Mouse (Mus musculus) cerebellum, postnatal 10 days (tissue): ENCODE results near the gene Ica1.

ENCODE experiments used
- DNase-seq, 2 experiments: peaks; one replicate each; pipeline ENCODE4 v3.0.0; 2021; ENCODE audit warnings: mixed read lengths in 2 of 2

Gene Ica1

GRCm38 (mm10) chr6:8778296-8778649 lies at the start of gene Ica1:
Gene Ica1 (minus strand): TSS chr6:8778488.
- DNase-seq: peak; percentile 57 to 62

DNA sequence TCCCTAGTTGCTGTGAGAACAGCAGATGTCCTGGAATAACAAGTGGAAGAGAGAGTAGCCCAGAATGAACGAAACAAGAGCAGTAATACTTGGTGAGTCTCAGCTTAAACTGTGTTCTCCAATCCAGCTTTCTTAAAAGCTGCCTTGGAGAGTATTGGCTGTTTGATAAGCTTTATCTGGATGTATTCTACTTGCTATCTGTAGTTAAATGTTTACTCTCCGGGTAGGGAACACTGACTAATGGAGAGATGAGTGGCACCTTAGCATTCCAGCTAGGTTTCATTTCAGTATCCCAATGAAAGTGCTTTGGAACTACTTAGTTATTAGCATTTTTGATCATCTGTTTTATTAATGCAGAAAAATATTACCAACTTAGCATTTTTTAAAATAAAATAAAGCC lies 41.6 kb upstream of the Ica1 start:
- DNase-seq: no peak

DNA sequence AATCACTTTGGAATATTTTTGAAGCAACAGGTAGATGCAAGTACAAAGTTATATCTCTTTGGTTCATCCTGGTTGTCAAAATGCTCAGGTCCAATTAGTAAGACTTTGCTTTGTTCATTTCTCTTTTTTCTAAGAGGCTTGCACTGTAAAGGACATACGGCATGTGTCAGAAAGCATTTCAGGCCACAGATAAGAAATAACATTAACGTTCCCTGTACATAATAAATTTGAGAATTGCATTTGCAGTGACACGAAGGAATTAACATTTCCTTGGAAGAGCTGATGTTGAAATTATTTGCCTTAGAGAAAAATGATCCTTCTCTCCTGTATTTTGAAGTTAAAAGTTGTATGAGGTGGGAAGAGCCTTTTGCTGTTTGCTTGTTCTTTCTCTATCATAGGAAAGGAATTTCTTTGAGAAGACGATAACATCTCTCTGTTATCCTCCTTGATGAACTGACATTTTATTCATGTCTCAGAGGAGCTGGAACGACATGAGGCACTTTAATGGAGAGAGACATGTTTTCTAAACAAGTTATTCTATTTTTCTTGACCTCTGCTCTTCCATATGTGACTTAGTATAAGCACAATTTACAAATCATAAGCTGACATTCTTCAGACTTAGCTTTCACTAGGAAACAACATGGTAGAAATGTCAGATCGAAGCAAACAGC lies 36.2 kb upstream of the Ica1 start:
- DNase-seq: no peak

DNA sequence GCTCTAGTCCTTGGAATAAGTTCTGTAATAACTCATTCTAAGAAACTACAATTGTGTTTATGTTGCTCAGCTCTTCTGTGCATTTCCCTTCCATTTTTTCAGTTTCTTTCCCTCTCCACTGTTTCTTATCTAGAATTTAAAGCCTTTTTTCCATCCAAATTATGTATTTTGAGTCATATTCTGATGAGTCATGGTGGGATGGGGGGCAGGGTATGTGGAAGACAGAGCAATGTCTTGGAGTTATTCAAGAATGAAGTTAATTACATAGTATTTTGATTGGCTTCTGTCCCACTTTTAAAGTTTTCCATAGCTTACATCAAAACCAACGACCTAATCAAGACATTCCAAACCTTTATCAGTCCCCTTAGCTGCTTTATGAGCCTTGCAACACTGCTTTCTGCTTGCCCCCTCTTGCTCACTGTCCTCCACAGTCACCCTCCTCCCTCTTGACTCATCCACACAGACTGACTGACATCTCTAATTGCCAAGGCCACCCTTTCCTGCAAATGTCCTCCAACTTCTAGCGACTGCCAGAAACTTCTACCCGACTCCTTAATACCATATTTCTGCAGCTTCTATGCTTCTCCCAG lies 24.4 kb upstream of the Ica1 start:
- no peak for DNase-seq

- DNase-seq: no peak
Observed at GRCm38 (mm10) chr6:8792385-8792784, 14.1 kb upstream of the Ica1 start.

DNA sequence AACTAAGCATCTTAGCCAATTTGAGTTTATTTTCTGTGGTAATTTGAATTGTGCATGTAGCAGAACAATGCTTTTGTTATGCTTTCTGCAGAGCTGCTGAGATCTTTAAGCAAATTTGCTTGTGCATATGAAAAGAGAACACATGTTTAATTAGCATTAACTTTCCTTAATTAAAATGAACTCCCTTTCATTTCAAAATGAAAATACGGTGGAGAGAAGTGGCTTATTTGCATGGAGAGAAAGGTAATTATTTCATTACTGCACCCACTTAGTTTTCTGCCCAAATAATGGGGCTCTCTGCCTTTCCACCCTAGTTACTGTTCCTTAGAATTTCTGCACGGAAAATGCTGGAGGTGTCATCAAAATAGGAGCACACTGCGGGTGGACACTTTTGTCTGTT lies 13.5 kb upstream of the Ica1 start:
- DNase-seq: no peak

DNA sequence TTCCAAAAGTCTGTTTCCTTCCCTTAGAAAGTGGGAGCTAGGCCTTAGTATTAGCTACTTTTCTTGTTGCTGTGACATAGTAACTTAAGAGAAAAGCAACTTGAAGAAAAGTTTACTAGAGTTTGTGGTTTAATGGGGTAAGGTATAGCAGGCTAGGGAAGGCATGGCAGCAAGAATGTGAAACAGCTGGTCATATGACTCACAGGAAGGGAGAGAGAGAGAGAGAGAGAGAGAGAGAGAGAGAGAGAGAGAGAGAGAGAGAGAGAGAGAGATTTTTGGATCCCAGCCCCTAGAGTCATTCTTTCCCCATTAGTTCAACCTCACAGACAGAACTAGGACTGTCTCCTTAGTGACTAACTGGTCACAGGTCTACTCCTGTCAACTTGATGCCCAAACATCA lies 2.3 kb upstream of the Ica1 start:
- DNase-seq: no peak

DNA sequence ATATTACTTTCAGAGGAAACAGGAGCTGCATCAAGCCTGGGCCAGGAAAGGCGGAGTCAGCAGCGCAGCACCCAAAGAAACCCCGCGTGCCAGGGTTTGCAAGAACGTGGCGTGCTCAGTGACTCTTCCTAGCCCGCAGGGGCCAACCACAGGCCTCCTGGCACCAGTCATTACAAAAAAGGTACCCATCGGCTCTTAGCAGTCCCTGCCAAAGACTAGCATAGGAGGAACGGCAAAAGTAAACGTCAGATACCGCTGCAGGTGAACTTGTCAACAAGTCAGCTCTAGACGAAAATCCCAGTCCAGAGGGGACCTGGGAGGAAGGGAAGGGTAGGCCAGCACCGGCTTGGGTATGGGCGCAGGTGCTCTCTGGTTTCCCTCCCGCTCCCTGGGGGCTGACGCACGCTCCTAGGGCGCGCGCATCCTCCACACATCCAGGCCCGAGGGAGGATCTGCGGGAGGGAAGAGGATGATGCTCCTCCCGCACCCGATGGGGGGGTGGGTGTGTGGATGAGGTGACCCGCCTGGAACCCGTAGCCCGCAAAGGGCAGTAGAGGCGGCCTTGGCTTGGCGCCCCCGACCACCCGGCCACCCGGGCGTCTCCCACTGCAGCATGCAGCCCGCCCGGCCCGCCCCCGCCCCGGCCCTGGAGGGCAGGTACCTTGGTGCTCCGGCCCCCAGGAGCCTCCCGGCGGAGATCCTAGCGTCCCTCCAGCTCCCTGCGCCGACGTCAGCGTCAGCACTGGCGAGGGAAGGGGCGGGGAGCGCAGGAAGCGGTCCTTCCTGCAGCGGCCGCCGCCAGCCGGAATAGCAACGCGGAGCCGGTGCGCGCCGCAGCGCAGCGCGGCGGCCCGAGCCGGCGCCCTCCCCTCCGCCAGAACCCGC lies 635 bp downstream of the Ica1 start:
- peak; percentile 70 to 75 for DNase-seq

- DNase-seq: no peak
Observed at GRCm38 (mm10) chr6:8771539-8771938, 6.7 kb downstream of the Ica1 start.

GRCm38 (mm10) chr6:8770341-8770740 lies 7.9 kb downstream of the Ica1 start:
- no peak for DNase-seq

GRCm38 (mm10) chr6:8769803-8770202 lies 8.5 kb downstream of the Ica1 start:
- no peak for DNase-seq

GRCm38 (mm10) chr6:8766652-8767051 lies 11.6 kb downstream of the Ica1 start:
- no peak for DNase-seq

DNA sequence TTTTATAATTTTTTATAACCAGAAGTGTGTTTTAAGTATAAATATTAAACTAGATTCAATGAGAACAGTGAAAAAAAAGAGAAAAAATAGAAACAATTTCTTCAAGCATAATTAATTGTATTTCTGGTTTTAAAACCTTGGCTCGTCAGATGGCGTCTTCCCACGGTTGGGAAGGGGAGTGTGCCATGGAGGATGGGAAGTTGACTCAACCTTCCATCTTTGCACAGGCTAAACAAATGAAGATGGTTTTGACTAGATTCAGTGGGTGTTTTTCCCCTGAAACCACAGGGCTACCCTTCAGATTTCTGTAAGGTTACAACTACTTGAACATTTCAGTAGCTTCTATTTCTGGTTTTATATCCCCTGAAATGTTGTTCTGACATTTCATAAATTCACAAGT lies 12.5 kb downstream of the Ica1 start:
- no peak for DNase-seq

GRCm38 (mm10) chr6:8765064-8765463 lies 13.2 kb downstream of the Ica1 start:
- DNase-seq: no peak

GRCm38 (mm10) chr6:8760708-8761294 lies 17.5 kb downstream of the Ica1 start:
- no peak for DNase-seq

DNA sequence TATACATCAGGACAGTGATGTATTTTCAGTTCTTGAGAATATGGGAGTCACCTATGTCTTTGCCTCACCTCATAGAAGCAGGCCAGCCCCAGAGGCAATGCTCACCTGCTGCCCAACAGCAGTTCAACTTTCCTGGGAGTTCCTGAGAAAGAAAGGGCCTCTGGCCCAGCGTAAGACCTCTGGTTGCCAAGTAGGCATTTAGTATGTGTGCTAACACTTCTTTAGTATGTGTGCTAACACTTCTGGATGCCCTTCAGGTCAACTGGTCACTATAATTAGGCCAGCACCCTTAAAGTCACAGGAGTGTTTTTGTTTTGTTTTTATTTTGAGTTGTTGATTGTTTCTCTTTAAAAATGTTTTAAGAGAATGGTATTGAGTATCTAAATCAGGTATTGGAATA lies 18.4 kb downstream of the Ica1 start:
- DNase-seq: no peak

DNA sequence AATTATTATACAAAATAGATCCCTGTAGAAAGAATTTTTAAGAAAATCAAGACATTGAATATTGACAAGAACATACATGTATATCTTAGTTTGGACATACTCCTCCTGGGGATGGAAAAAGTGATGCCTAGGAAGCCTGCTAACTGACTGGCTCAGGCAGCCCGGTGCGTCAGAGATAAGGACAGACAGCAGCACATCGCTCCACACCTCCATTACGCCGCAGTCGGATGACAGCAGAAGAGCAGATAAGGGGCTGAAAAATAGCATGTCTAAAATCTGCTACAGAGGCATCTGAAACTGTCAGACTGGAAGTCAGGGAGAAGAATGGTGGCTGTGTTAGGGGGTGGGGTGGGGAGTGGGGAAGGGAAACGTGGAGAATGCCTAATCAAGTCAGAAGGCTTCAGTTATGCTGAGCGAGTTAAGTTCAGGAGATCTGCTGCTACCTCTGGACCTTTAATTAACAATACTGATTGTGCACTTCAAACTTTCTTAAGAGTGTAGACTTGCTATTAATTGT lies 22.5 kb downstream of the Ica1 start:
- no peak for DNase-seq

- no peak for DNase-seq
Observed at GRCm38 (mm10) chr6:8754486-8754885, 23.8 kb downstream of the Ica1 start.

- DNase-seq: no peak
Observed at GRCm38 (mm10) chr6:8753723-8754036, 24.6 kb downstream of the Ica1 start.

DNA sequence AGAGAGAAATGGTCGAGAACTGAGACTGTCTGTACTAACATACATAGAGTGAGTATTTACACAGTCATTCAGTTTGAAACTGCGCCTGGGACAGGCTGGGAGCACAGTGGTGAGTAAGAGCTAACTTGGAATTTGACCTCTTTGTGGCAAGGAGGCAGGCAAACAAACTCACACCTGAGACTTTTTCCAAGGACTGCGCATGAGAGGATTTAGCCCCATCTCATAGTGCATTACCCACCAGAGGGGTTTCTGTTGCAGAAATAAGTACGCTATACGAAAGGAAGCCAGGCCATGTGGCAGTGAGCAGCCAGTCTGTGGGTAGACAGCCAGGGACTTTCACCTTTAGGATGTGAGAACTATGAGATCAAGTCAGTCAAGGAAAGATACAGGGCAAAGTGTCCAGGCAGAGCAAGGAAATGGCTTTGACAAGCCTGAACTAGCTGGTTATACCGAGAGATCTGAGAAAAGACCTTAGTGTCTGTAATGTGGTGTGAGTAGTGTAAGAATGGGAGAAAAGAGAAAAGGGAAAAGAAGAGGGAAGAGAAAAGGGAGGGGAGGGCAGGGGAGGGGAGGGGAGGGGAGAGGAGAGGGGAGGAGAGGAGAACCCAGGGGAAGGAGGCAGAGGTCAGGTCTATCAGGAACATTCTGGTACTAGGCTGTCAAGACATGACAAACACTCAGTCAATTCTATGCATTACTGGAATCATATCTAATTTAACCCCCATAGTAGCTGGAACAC lies 25.1 kb downstream of the Ica1 start:
- no peak for DNase-seq

GRCm38 (mm10) chr6:8744886-8745285 lies 33.4 kb downstream of the Ica1 start:
- DNase-seq: no peak

DNA sequence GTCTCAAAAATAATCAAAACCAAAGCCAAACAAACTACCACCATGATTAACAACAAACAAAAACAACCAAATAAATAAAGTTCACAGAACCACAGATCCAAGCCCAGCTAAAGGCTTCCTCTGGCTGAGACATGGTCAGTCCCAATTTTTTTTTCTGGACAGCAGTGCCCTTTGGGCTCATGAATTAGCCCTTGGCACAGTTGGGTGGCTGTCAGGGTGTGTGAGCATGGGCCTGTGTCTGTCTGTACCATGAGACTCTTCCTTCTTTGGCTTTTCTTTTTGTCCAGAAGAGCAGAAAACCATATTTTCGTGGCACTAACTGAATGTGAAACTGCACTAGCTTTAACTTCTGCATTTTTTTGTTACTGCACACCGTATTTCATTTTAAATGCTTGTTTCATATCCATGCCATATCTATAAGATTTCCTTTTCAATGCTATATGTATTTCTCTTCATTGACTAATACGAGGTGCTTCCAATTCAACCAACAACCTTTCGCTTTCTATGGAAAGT lies 34.0 kb downstream of the Ica1 start:
- DNase-seq: no peak

- no peak for DNase-seq
Observed at GRCm38 (mm10) chr6:8742449-8742848, 35.8 kb downstream of the Ica1 start.
